Mouse (Mus musculus) monocyte, adult 2 months (primary cell): ENCODE data around the gene Mgea5.

Source experiments
- DNase-seq, 2 experiments: peaks; one replicate each; pipeline ENCODE4 v3.0.0; 2022; ENCODE audit warnings: low spot score in 2 of 2, low read depth in 1 of 2

Gene Mgea5

DNA sequence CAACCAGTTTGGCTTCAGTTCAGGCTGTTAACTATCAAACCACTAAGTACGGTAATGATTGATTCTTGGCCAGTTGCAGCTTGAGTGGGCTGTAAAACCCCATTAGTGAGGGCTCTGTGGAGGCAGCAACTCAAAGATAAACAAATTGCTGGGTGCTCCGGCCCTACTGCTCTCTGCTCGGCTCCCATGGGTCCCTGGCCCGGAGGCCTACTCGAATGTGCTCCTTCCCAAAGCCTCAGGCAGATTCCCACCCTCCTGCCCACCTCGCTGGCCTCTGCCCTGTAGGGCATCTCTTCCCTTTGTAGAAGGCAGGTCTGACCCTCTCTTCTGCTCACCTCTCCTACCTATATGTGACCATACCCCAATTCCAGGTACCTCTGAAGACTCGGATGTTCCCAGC is 48.9 kb downstream of the Mgea5 start:
- no peak for DNase-seq

- no peak for DNase-seq
Observed at GRCm38 (mm10) chr19:45734191-45734590, 49.4 kb downstream of the Mgea5 start.

DNA sequence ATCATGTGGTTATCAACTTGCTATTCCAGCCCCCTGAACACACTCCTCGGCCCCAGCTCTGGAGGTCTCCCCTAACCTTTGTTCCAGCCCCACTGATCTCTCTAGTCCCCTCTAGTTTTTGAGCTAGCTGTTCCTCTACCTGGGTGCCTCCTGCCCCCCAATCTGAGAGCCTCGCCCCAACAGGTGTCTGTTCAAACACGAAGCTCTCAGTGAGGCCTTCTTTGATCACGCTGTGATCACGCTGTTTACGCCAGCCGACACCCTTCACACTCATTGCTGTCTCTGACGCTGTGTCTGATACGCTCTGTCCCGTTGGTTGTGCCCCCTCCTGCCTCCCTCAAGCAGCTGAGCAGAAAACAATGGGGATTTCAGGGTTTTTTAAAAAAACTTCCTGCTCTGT is 50.1 kb downstream of the Mgea5 start:
- no peak for DNase-seq

DNA sequence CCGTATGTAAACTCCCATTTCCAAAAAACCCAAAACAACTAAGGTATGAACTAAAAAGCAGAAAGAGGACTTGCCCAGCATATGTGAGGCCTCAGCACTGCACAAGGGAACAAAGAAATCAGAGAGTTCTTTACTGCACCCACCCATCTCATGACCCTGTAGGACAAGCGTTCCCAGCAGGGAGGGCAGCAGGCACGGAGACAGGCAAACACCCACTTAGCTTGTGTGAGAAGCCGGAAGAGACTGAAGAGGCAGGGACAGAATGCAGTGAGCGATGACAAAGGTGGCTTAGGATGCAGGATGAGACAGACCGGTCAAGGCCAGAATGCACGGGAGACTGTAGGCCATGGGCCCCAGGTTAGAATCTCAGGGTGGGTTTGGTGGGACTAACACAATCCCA is 52.0 kb downstream of the Mgea5 start:
- DNase-seq, result no peak

- DNase-seq, result no peak
Observed at GRCm38 (mm10) chr19:45730042-45730441, 53.6 kb downstream of the Mgea5 start.

- DNase-seq, result no peak
Observed at GRCm38 (mm10) chr19:45727231-45727630, 56.4 kb downstream of the Mgea5 start.

- DNase-seq, result no peak
Observed at GRCm38 (mm10) chr19:45725677-45726277, 57.9 kb downstream of the Mgea5 start.

DNA sequence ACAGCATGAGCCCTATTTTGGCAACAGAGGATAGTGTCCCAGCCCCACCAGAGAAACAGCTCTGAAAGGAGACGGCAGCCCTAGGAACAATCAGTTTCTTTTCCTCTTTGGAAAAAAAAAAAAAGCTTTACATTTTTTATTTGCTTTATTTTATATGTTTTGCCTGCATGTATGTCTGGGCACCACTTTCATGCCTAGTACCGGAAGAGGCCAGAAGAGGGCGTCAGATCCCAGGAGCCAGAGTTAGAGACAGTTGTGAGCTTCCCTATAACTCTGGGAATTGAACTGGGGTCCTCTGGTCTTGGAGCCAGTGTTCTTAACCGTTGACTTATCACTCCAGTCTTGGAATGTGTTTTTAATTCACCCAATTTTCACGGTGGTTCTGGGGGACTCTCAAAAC is 61.4 kb downstream of the Mgea5 start:
- no peak for DNase-seq

DNA sequence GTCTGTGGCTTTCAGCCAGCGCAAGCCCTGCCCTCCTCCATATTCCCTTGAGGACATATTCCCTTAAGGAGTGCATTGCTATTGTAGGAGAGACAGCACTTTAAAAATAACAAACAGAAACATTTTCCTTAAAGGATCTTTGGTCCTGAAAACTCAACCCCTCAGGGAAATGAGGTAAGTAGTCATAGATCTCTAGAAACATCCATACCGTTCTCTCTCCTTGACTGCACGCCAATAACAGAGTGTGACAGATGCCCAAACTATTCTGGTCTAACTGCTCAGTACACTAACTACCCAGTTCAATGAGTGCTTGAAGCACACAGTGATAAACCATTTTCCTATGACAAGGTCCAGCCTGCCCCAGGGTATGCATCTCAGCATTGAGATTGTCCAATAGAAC is 65.4 kb downstream of the Mgea5 start:
- DNase-seq, result no peak

DNA sequence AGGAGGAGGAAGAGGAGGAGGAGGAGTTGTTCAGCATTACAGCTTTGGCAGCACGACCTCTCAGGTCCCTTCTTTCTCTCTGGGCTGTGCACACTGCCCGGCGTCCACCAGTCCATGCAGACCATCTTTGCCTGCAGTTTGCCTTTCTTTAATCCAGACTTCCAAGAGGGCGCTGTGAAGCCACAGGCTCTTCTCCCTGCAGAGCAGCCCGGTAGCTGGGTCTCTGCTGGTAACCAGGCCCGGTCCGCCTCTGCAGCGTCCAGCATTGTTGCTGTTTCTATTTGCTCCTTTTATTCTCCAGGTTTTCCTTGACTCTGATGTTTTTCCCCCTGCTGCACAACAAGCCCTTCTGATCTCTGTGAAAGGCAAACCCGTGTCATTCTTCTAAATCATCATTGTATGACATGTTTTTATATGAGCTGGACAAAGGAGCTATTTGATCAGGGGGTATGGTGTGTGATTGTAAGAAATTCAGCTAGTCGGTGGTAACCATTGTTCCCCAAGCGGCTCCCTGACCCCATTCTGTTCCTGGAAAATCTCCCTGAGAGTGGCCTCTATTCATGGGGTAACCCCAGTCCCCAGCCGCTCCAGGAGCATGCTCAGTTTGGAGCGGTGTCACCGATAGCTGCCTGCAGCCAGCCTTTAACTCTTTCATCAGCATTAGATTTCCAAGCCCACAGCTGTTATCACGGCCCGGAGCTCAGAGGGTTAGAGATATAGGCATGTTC is 66.0 kb downstream of the Mgea5 start:
- DNase-seq, result no peak

DNA sequence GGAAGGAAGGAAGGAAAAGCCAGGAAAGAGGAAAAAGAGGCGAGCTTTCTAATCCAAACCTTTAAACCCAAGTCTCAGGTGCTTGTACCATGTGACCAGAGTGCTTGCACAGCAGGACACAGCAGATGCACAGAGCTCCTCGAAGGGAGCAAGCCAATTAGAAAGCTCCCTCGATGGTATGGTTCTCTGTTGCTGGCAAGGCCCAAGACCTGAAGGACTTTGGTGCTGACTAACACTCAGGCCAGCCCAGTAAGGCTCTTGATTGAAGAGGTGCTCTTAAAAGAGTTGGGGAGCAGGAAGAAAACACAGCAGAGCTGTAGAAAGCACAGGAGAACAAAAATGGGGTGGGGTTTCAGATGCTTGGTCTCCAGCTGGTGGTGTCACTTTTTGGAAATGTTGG is 74.9 kb downstream of the Mgea5 start:
- no peak for DNase-seq
